Mouse (Mus musculus) forebrain, embryonic 11.5 days (tissue): ENCODE results near the gene Ostn. TPM values are rescaled to one million over a fixed set of nuclear protein-coding genes. Genes with fewer than 3 reads are reported as not detected.
"Not testable (repeated sequence)": the region's sequence is repeated elsewhere in the genome, so short reads cannot be mapped to it uniquely, and the experiment has no call there.

Experiments used
- ATAC-seq: fragments of 200-750 bp; cut with Nextera tagmentation; replicated peaks from 2 replicates; pipeline ENCODE4 v1.8.0; 2017; ENCODE audit warnings: moderate TSS enrichment; ENCODE audit not compliant: low FRiP score
- DNase-seq: peaks from one replicate; pipeline ENCODE4 v3.0.0-alpha.2; 2017; ENCODE audit warnings: low spot score
- H3K27ac ChIP-seq: fragments of 300-500 bp; sonication (generic); 2 replicates; pipeline ENCODE4 v1.5.1; 2014; ENCODE audit warnings: low read depth, low read length
- H3K27me3 ChIP-seq: fragments of 300-500 bp; sonication (generic); 2 replicates; pipeline ENCODE4 v1.6.1; 2014; ENCODE audit warnings: mild to moderate bottlenecking, low read length, mixed read lengths; ENCODE audit not compliant: control insufficient read depth, insufficient read depth
- H3K36me3 ChIP-seq: fragments of 300-500 bp; sonication (generic); 2 replicates; pipeline ENCODE4 v1.6.1; 2014; ENCODE audit warnings: mild to moderate bottlenecking, low read length, moderate library complexity, mixed read lengths; ENCODE audit not compliant: control insufficient read depth, insufficient read depth
- H3K4me1 ChIP-seq: fragments of 300-500 bp; sonication (generic); replicated peaks from 2 replicates; pipeline ENCODE4 v1.6.1; 2014; ENCODE audit warnings: low read length, mixed read lengths; ENCODE audit not compliant: control insufficient read depth, insufficient read depth
- H3K4me2 ChIP-seq: fragments of 300-500 bp; sonication (generic); 2 replicates; pipeline ENCODE4 v1.6.1; 2014; ENCODE audit warnings: low read depth, mild to moderate bottlenecking, low read length, moderate library complexity, mixed read lengths; ENCODE audit not compliant: severe bottlenecking
- H3K4me3 ChIP-seq: fragments of 300-500 bp; sonication (generic); 2 replicates; pipeline ENCODE4 v1.5.1; 2014; ENCODE audit warnings: low read depth, low read length
- H3K9ac ChIP-seq: fragments of 300-500 bp; sonication (generic); 2 replicates; pipeline ENCODE4 v1.6.1; 2014; ENCODE audit warnings: low read length
- H3K9me3 ChIP-seq: fragments of 300-500 bp; sonication (generic); 2 replicates; pipeline ENCODE4 v1.6.1; 2016; ENCODE audit warnings: low read length, mixed read lengths; ENCODE audit not compliant: control insufficient read depth
- WGBS: fragments of 180-500 bp; shearing (Covaris S2); extraction: QIAGEN DNeasy Blood & Tissue Kit; methylation state at CpG from one replicate; pipeline ENCODE4 v1.1.7; 2014; 5-methylcytosine and 5-hydroxymethylcytosine counted together
- polyA plus RNA-seq: library from polyadenylated mRNA; unstranded; fragments of >200 nt; fragmentation: Nextera tagmentation; extraction: Ambion mirVana; gene quantifications from 2 replicates; pipeline ENCODE4 v1.2.1, GENCODE M21; 2014

The Ostn gene
- polyA plus RNA-seq, result not detected in 2 replicates

GRCm38 (mm10) chr16:27307189-27307588, at the start of gene Ostn:
Gene Ostn, plus strand, starts transcription at chr16:27307489.
- DNase-seq, H3K4me1 ChIP-seq, H3K9me3 ChIP-seq, H3K4me2 ChIP-seq, H3K36me3 ChIP-seq, H3K4me3 ChIP-seq, H3K27ac ChIP-seq, H3K9ac ChIP-seq, ATAC-seq, H3K27me3 ChIP-seq: not testable (repeated sequence)
- WGBS, result 83% methylated on average over 4 of the region's 4 CpGs

GRCm38 (mm10) chr16:27268748-27269147, 38.5 kb upstream of the Ostn start:
- Histone ChIP-seq H3K4me1 (no peaks in the 10 kb centered on the region), H3K27ac (no peak overlapping the region), H3K4me3 (no peak overlapping the region), H3K9me3 (no peaks in the 10 kb centered on the region), H3K27me3 (no peaks in the 10 kb centered on the region), H3K9ac (no peak overlapping the region), H3K36me3 (no peaks in the 10 kb centered on the region), H3K4me2 (no peak overlapping the region)
- DNase-seq (no peak), ATAC-seq (no peak)
- WGBS, result 75% methylated on average over 4 of the region's 4 CpGs

DNA sequence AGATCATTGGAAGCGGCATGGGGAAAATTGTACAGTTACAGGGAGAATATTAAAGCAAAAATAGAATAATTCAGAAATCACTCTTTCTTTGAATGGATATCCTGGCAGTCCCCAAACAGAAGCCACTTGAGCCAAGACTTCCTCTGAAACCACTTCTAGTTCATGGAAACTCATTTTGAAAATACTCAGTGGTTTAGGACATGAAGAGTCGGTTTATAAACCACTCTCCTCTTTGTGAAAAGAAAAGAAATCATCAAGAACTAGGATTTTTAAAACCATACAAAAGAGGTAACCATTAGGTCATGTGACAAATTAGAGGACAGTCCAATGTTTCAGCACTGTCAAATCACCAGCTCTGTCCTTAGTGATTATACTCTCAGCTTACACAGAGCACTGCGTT, 19.9 kb upstream of the Ostn start:
- no peaks in the 10 kb centered on the region for H3K4me1 ChIP-seq
- no peak for DNase-seq
- H3K27me3 ChIP-seq, result no peaks in the 10 kb centered on the region
- no peak for ATAC-seq
- H3K9me3 ChIP-seq, result no peaks in the 10 kb centered on the region
- no peak overlapping the region for H3K27ac ChIP-seq
- H3K4me2 ChIP-seq, result no peak overlapping the region
- no peak overlapping the region for H3K9ac ChIP-seq
- WGBS, result 86% methylated on average over 3 of the region's 3 CpGs
- no peaks in the 10 kb centered on the region for H3K36me3 ChIP-seq
- no peak overlapping the region for H3K4me3 ChIP-seq

DNA sequence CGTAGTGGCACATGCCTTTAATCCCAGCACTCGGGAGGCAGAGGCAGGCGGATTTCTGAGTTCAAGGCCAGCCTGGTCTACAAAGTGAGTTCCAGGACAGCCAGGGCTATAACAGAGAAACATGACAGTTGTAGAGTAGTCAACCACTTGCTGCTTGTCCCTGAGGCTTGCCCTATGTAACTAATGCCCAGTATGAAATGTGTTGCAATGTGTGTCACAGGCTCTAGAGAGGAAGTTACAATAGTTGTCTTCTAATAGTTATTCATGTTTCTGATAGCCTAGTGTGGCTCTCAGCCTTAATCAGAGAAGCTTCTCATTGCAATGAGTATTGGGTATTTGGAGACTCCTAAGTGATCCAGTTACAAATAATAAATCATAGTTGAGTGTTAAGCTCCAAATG, 10.8 kb upstream of the Ostn start:
- 94% methylated on average over 3 of the region's 3 CpGs for WGBS

GRCm38 (mm10) chr16:27296929-27297328, 10.4 kb upstream of the Ostn start:
- H3K4me2 ChIP-seq, result no peak overlapping the region
- H3K4me1 ChIP-seq, result no peaks in the 10 kb centered on the region
- DNase-seq, result no peak
- no peaks in the 10 kb centered on the region for H3K27me3 ChIP-seq
- no peaks in the 10 kb centered on the region for H3K9me3 ChIP-seq
- no peaks in the 10 kb centered on the region for H3K36me3 ChIP-seq
- H3K9ac ChIP-seq, result no peak overlapping the region
- H3K4me3 ChIP-seq, result no peak overlapping the region
- WGBS, result 88% methylated on average over 2 of the region's 2 CpGs
- no peak for ATAC-seq
- no peak overlapping the region for H3K27ac ChIP-seq

More for the DNA sequence above, 10.8 kb upstream of the Ostn start:
- ATAC-seq (no peak), DNase-seq (no peak)
- Histone ChIP-seq H3K9ac (no peak overlapping the region), H3K9me3 (no peaks in the 10 kb centered on the region), H3K27me3 (no peaks in the 10 kb centered on the region), H3K27ac (no peak overlapping the region), H3K4me3 (no peak overlapping the region), H3K36me3 (no peaks in the 10 kb centered on the region), H3K4me1 (no peaks in the 10 kb centered on the region), H3K4me2 (no peak overlapping the region)

GRCm38 (mm10) chr16:27319099-27319498, 11.8 kb downstream of the Ostn start:
- H3K4me3 ChIP-seq, result no peak overlapping the region
- H3K27ac ChIP-seq, result no peak overlapping the region
- H3K9me3 ChIP-seq, result no peaks in the 10 kb centered on the region
- H3K27me3 ChIP-seq, result no peaks in the 10 kb centered on the region
- no peak overlapping the region for H3K9ac ChIP-seq
- H3K4me1 ChIP-seq, result no peaks in the 10 kb centered on the region
- ATAC-seq, result no peak
- DNase-seq, result no peak
- H3K4me2 ChIP-seq, result no peak overlapping the region
- H3K36me3 ChIP-seq, result no peaks in the 10 kb centered on the region
- WGBS, result 89% methylated on average over 1 of the region's 1 CpGs

DNA sequence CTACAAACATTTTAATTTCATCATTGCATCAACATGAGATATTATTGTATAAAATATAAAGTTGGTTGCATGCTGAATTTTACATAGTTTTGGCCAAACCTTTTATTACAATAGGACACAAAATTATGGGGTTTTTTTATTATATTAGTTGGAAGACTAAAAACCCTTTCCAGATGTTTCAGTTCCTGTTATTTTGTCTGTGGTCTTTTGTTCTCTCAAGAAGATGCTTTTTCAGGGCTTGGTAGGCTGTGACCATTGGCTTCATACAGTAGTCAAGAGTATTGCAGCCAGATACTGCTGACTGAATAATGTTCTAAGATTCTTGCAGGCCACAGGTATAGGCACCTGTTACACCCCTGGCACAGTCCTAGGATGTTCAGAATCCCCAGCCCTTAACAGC, 14.8 kb downstream of the Ostn start:
- Histone ChIP-seq H3K9ac (no peak overlapping the region), H3K27me3 (no peaks in the 10 kb centered on the region), H3K27ac (no peak overlapping the region), H3K4me1 (no peaks in the 10 kb centered on the region), H3K4me2 (no peak overlapping the region), H3K9me3 (no peaks in the 10 kb centered on the region), H3K4me3 (no peak overlapping the region), H3K36me3 (no peaks in the 10 kb centered on the region)
- DNase-seq, result no peak
- ATAC-seq, result no peak

DNA sequence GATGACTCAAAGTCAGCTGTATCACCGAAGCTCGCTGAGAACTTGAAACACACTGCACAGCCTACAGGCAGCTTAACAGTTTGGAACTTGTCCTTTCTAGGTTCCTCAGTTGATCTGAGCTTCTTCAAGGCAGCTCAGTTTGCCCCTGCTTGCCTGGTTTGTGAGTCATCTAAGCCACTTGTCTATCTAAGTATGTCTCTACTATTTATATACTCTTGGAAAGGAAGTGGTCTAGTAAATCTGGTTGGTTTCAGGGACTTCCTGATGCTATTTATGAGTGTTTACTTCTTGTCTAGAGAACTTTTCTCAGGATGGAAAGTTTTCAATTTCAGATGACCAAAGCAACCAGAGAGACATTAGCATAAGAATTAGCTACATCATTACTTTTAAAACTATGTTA, 19.2 kb downstream of the Ostn start:
- no peaks in the 10 kb centered on the region for H3K9me3 ChIP-seq
- 96% methylated on average over 2 of the region's 2 CpGs for WGBS
- H3K36me3 ChIP-seq, result no peaks in the 10 kb centered on the region
- no peaks in the 10 kb centered on the region for H3K27me3 ChIP-seq
- ATAC-seq (no peak), DNase-seq (no peak)
- H3K27ac ChIP-seq, result no peak overlapping the region
- H3K4me3 ChIP-seq, result no peak overlapping the region
- H3K9ac ChIP-seq, result no peak overlapping the region
- H3K4me1 ChIP-seq, result no peaks in the 10 kb centered on the region
- H3K4me2 ChIP-seq, result no peak overlapping the region

GRCm38 (mm10) chr16:27347521-27347920, 40.2 kb downstream of the Ostn start:
- H3K27me3 ChIP-seq, result no peaks in the 10 kb centered on the region
- H3K27ac ChIP-seq, result no peak overlapping the region
- H3K9me3 ChIP-seq, result no peaks in the 10 kb centered on the region
- H3K9ac ChIP-seq, result no peak overlapping the region
- no peak overlapping the region for H3K4me3 ChIP-seq
- no peaks in the 10 kb centered on the region for H3K4me1 ChIP-seq
- no peak overlapping the region for H3K4me2 ChIP-seq
- ATAC-seq (no peak), DNase-seq (no peak)
- 83% methylated on average over 3 of the region's 3 CpGs for WGBS
- H3K36me3 ChIP-seq, result no peaks in the 10 kb centered on the region
